Mouse (Mus musculus) midbrain, embryonic 16.5 days (tissue): ENCODE data around the gene Rock2. TPM values are rescaled to one million over a fixed set of nuclear protein-coding genes. Genes with fewer than 3 reads are reported as not detected.

Source experiments
- ATAC-seq: fragments of 200-750 bp; cut with Nextera tagmentation; 2 replicates; pipeline ENCODE4 v1.8.0; 2017; ENCODE audit warnings: moderate TSS enrichment
- H3K27ac ChIP-seq: fragments of 300-500 bp; sonication (generic); 2 replicates; pipeline ENCODE4 v1.5.1; 2014; ENCODE audit warnings: mild to moderate bottlenecking, low read length, mixed read lengths
- H3K27me3 ChIP-seq: fragments of 300-500 bp; sonication (generic); 2 replicates; pipeline ENCODE4 v1.6.1; 2014; ENCODE audit warnings: low read depth, low read length, mixed read lengths; ENCODE audit not compliant: control insufficient read depth, insufficient read depth
- H3K36me3 ChIP-seq: fragments of 300-500 bp; sonication (generic); 2 replicates; pipeline ENCODE4 v1.6.1; 2014; ENCODE audit warnings: mild to moderate bottlenecking, low read length, moderate library complexity, mixed read lengths; ENCODE audit not compliant: control insufficient read depth, insufficient read depth
- H3K4me1 ChIP-seq: fragments of 300-500 bp; sonication (generic); 2 replicates; pipeline ENCODE4 v1.6.1; 2014; ENCODE audit warnings: mild to moderate bottlenecking, low read length, mixed read lengths; ENCODE audit not compliant: control insufficient read depth, insufficient read depth
- H3K4me2 ChIP-seq: fragments of 300-500 bp; sonication (generic); 2 replicates; pipeline ENCODE4 v1.6.1; 2014; ENCODE audit warnings: mild to moderate bottlenecking, low read length, mixed read lengths
- H3K4me3 ChIP-seq: fragments of 300-500 bp; sonication (generic); 2 replicates; pipeline ENCODE4 v1.5.1; 2014; ENCODE audit warnings: low read depth, mild to moderate bottlenecking, low read length, moderate library complexity, mixed read lengths
- H3K9ac ChIP-seq: fragments of 300-500 bp; sonication (generic); 2 replicates; pipeline ENCODE4 v1.6.1; 2014; ENCODE audit warnings: low read depth, low read length, mixed read lengths
- H3K9me3 ChIP-seq: fragments of 300-500 bp; sonication (generic); replicated peaks from 2 replicates; pipeline ENCODE4 v1.6.1; 2014; ENCODE audit warnings: mild to moderate bottlenecking, low read length, mixed read lengths; ENCODE audit not compliant: control insufficient read depth, poor library complexity, severe bottlenecking
- WGBS: fragments of 180-500 bp; shearing (Covaris S2); extraction: QIAGEN DNeasy Blood & Tissue Kit; methylation state at CpG from one replicate; pipeline ENCODE4 v1.1.7; 2014; 5-methylcytosine and 5-hydroxymethylcytosine counted together
- polyA plus RNA-seq: library from polyadenylated mRNA; unstranded; fragments of >200 nt; fragmentation: Nextera tagmentation; extraction: Ambion mirVana; gene quantifications from 2 replicates; pipeline ENCODE4 v1.2.1, GENCODE M21; 2015

Rock2 gene
- polyA plus RNA-seq, 1 experiment from 2014 or later, result 12.5 TPM

GRCm38 (mm10) chr12:16858081-16858480 is 36.6 kb upstream of the Rock2 start:
- H3K4me1 ChIP-seq, result peaks cover 11% of the 10 kb centered on the region
- no peak overlapping the region for H3K4me3 ChIP-seq
- WGBS, result 86% methylated on average over 4 of the region's 4 CpGs
- no peak overlapping the region for H3K27ac ChIP-seq
- no peak overlapping the region for H3K4me2 ChIP-seq
- no peaks in the 10 kb centered on the region for H3K9me3 ChIP-seq
- H3K9ac ChIP-seq, result no peak overlapping the region
- H3K27me3 ChIP-seq, result no peaks in the 10 kb centered on the region
- no peaks in the 10 kb centered on the region for H3K36me3 ChIP-seq
- ATAC-seq, result no peak

GRCm38 (mm10) chr12:16859781-16860180 is 34.9 kb upstream of the Rock2 start:
- Histone ChIP-seq H3K9me3 (no peaks in the 10 kb centered on the region), H3K27ac (no peak overlapping the region), H3K27me3 (no peaks in the 10 kb centered on the region), H3K4me2 (no peak overlapping the region), H3K4me1 (peaks cover 10% of the 10 kb centered on the region), H3K4me3 (no peak overlapping the region), H3K9ac (no peak overlapping the region), H3K36me3 (no peaks in the 10 kb centered on the region)
- ATAC-seq, result no peak
- 87% methylated on average over 2 of the region's 2 CpGs for WGBS

- Histone ChIP-seq H3K27ac (no peak overlapping the region), H3K27me3 (no peaks in the 10 kb centered on the region), H3K36me3 (no peaks in the 10 kb centered on the region), H3K4me2 (no peak overlapping the region), H3K9ac (no peak overlapping the region), H3K4me1 (peaks cover 5% of the 10 kb centered on the region), H3K4me3 (no peak overlapping the region), H3K9me3 (no peaks in the 10 kb centered on the region)
- 89% methylated on average over 1 of the region's 1 CpGs for WGBS
- ATAC-seq, result no peak
These were observed 34.2 kb upstream of the Rock2 start for GRCm38 (mm10) chr12:16860533-16860932.

- no peaks in the 10 kb centered on the region for H3K36me3 ChIP-seq
- no peak for ATAC-seq
- no peak overlapping the region for H3K4me2 ChIP-seq
- no peaks in the 10 kb centered on the region for H3K27me3 ChIP-seq
- H3K9ac ChIP-seq, result no peak overlapping the region
- H3K27ac ChIP-seq, result no peak overlapping the region
- H3K4me3 ChIP-seq, result no peak overlapping the region
- peaks cover 5% of the 10 kb centered on the region for H3K4me1 ChIP-seq
- WGBS, result 62% methylated on average over 3 of the region's 3 CpGs
- H3K9me3 ChIP-seq, result no peaks in the 10 kb centered on the region
These were observed 33.7 kb upstream of the Rock2 start for GRCm38 (mm10) chr12:16860961-16861360.

GRCm38 (mm10) chr12:16864477-16864876 is 30.2 kb upstream of the Rock2 start:
- ATAC-seq, result no peak
- H3K27me3 ChIP-seq, result no peaks in the 10 kb centered on the region

GRCm38 (mm10) chr12:16865871-16866270 is 28.8 kb upstream of the Rock2 start:
- H3K27ac ChIP-seq, result no peak overlapping the region
- no peaks in the 10 kb centered on the region for H3K9me3 ChIP-seq
- H3K4me3 ChIP-seq, result no peak overlapping the region
- H3K36me3 ChIP-seq, result no peaks in the 10 kb centered on the region
- no peaks in the 10 kb centered on the region for H3K27me3 ChIP-seq
- no peak overlapping the region for H3K4me2 ChIP-seq
- H3K9ac ChIP-seq, result no peak overlapping the region
- peaks cover 3% of the 10 kb centered on the region; the same call in 1 of the 2 replicates for H3K4me1 ChIP-seq
- WGBS, result 82% methylated on average over 3 of the region's 3 CpGs
- no peak for ATAC-seq

More at GRCm38 (mm10) chr12:16864477-16864876, 30.2 kb upstream of the Rock2 start:
- Histone ChIP-seq H3K36me3 (no peaks in the 10 kb centered on the region), H3K9ac (no peak overlapping the region), H3K9me3 (no peaks in the 10 kb centered on the region), H3K4me1 (no peaks in the 10 kb centered on the region), H3K4me3 (no peak overlapping the region), H3K4me2 (no peak overlapping the region), H3K27ac (no peak overlapping the region)
- WGBS, result 94% methylated on average over 4 of the region's 4 CpGs

GRCm38 (mm10) chr12:16866460-16866859 is 28.2 kb upstream of the Rock2 start:
- Histone ChIP-seq H3K36me3 (no peaks in the 10 kb centered on the region), H3K4me1 (peaks cover 3% of the 10 kb centered on the region; the same call in 1 of the 2 replicates), H3K9ac (no peak overlapping the region), H3K9me3 (no peaks in the 10 kb centered on the region), H3K4me2 (no peak overlapping the region), H3K4me3 (no peak overlapping the region), H3K27ac (no peak overlapping the region), H3K27me3 (no peaks in the 10 kb centered on the region)
- ATAC-seq, result no peak
- WGBS, result 80% methylated on average over 3 of the region's 3 CpGs

GRCm38 (mm10) chr12:16867306-16867705 is 27.4 kb upstream of the Rock2 start:
- Histone ChIP-seq H3K36me3 (no peaks in the 10 kb centered on the region), H3K27ac (no peak overlapping the region), H3K27me3 (no peaks in the 10 kb centered on the region), H3K4me1 (peaks cover 3% of the 10 kb centered on the region; the same call in 1 of the 2 replicates), H3K4me2 (no peak overlapping the region), H3K4me3 (no peak overlapping the region), H3K9me3 (no peaks in the 10 kb centered on the region), H3K9ac (no peak overlapping the region)
- ATAC-seq, result no peak
- WGBS, result 68% methylated on average over 7 of the region's 7 CpGs

- Histone ChIP-seq H3K9ac (no peak overlapping the region), H3K9me3 (no peaks in the 10 kb centered on the region), H3K4me1 (peaks cover 3% of the 10 kb centered on the region; the same call in 1 of the 2 replicates), H3K4me3 (no peak overlapping the region), H3K27me3 (no peaks in the 10 kb centered on the region), H3K4me2 (no peak overlapping the region), H3K27ac (no peak overlapping the region), H3K36me3 (no peaks in the 10 kb centered on the region)
- ATAC-seq, result no peak
- WGBS, result 77% methylated on average over 6 of the region's 6 CpGs
These were observed 26.1 kb upstream of the Rock2 start for GRCm38 (mm10) chr12:16868618-16869017.
